Mouse (Mus musculus): ENCODE measurements at regions not wholly inside any gene's neighbourhood (a gene's known extent, or its start where the extent isn't known, plus 50 kb on each side); places are given as distances from the start of the nearest gene placed in this dataset.

- TF ChIP-seq POLR2A (IDR thresholded peaks at IDR 0.05; ENCODE audit: borderline replicate concordance, extremely low read depth, low read depth, low read length) (no peak), CTCF (IDR thresholded peaks at IDR 0.05; ENCODE audit: insufficient read depth, low read length) (no peak)
Measured at GRCm38 (mm10) chr15:51256681-51257080, 2628.0 kb upstream of the Gm7489 start.

Measured in lung, adult 2 months (tissue).